Mouse (Mus musculus): ENCODE measurements at regions not wholly inside any gene's neighbourhood (a gene's known extent, or its start where the extent isn't known, plus 50 kb on each side); places are given as distances from the start of the nearest gene placed in this dataset.
A peak's percentile ranks its signal among the peaks of the same experiment; 100 is the strongest.

- Histone ChIP-seq H3K4me3 (ENCODE audit: insufficient read depth in 1 of 2, low read depth in 1 of 2, low read length in 2 of 2, poor library complexity in 1 of 2, severe bottlenecking in 1 of 2) (no peak overlapping the region), H3K27ac (ENCODE audit: insufficient read depth, low read depth, low read length, poor library complexity, severe bottlenecking) (no peak overlapping the region), H3K36me3 (ENCODE audit: control insufficient read depth, insufficient read depth, low read length, poor library complexity, severe bottlenecking) (no peaks in the 10 kb centered on the region), H3K9me3 (ENCODE audit: control insufficient read depth, insufficient read depth, low read depth, low read length) (no peaks in the 10 kb centered on the region), H3K9ac (ENCODE audit: insufficient read depth, low read depth, low read length, poor library complexity, severe bottlenecking) (no peak overlapping the region), H3K4me1 (ENCODE audit: control insufficient read depth in 2 of 2, insufficient read depth in 2 of 2, low read length in 2 of 2, poor library complexity in 1 of 2) (no peaks in the 10 kb centered on the region)
- in situ Hi-C loops (cut with MboI; ENCODE audit: low sequenced_read_pairs in 2 of 2, unreplicated experiment in 2 of 2): no loop called here
- TF ChIP-seq CHD2 (IDR thresholded peaks at IDR 0.05; ENCODE audit: low read depth, low read length): no peak
- TF ChIP-seq HCFC1 (IDR thresholded peaks at IDR 0.05; ENCODE audit: borderline replicate concordance, insufficient read depth, low read length): no peak
- TF ChIP-seq MAFK (IDR thresholded peaks at IDR 0.05; ENCODE audit: insufficient read depth, low read depth, low read length): no peak
- peak; percentile 77; the same call in 1 of the 2 replicates for TF ChIP-seq ZNF384 (IDR thresholded peaks at IDR 0.05; ENCODE audit: low read depth, low read length)
- DNase-seq (ENCODE audit: low read depth, low spot score): no peak
Observed at GRCm38 (mm10) chr2:51073040-51073594, 75.8 kb downstream of the Rnd3 start.

DNA sequence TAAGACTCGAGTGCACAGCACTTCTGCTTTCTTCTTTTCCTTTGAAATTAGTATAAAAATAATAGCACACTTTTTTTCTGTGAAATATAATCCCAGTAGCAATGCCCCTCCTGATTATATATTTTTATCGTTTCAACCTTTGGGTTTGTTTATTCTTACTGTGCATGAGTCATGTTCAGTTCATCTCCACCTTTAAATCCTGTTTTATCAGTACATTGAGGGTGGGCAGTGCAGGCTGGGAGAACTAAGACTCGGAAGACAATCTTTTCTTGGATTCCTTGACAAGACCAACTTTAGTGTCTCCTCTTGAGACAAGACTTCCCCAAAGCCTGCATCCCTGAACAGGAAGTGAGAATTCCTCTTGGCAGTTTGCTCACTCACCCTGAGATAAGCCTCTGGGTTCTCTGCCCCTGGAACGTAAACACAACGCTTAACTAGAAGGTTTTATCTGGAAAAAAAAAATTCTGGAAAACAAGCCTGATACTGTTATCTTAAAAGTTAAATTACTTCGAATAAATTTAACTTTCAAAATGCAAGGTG, 76.5 kb downstream of the Rnd3 start:
- Histone ChIP-seq H3K4me3 (ENCODE audit: insufficient read depth in 1 of 2, low read depth in 1 of 2, low read length in 2 of 2, poor library complexity in 1 of 2, severe bottlenecking in 1 of 2) (no peak overlapping the region), H3K27ac (ENCODE audit: insufficient read depth, low read depth, low read length, poor library complexity, severe bottlenecking) (no peak overlapping the region), H3K36me3 (ENCODE audit: control insufficient read depth, insufficient read depth, low read length, poor library complexity, severe bottlenecking) (no peaks in the 10 kb centered on the region), H3K9me3 (ENCODE audit: control insufficient read depth, insufficient read depth, low read depth, low read length) (no peaks in the 10 kb centered on the region), H3K9ac (ENCODE audit: insufficient read depth, low read depth, low read length, poor library complexity, severe bottlenecking) (no peak overlapping the region), H3K4me1 (ENCODE audit: control insufficient read depth in 2 of 2, insufficient read depth in 2 of 2, low read length in 2 of 2, poor library complexity in 1 of 2) (no peaks in the 10 kb centered on the region)
- DNase-seq (ENCODE audit: low read depth, low spot score): no peak
- in situ Hi-C loops (cut with MboI; ENCODE audit: low sequenced_read_pairs in 2 of 2, unreplicated experiment in 2 of 2): no loop called here
- no peak for TF ChIP-seq CHD2 (IDR thresholded peaks at IDR 0.05; ENCODE audit: low read depth, low read length)
- TF ChIP-seq HCFC1 (IDR thresholded peaks at IDR 0.05; ENCODE audit: borderline replicate concordance, insufficient read depth, low read length): no peak
- no peak for TF ChIP-seq MAFK (IDR thresholded peaks at IDR 0.05; ENCODE audit: insufficient read depth, low read depth, low read length)
- no peak for TF ChIP-seq ZNF384 (IDR thresholded peaks at IDR 0.05; ENCODE audit: low read depth, low read length)
- no peak for TF ChIP-seq ZC3H11A (IDR thresholded peaks at IDR 0.05; ENCODE audit: borderline replicate concordance, low read depth, low read length)

- in situ Hi-C loops (cut with MboI; ENCODE audit: low sequenced_read_pairs in 2 of 2, unreplicated experiment in 2 of 2): no loop called here
- no peak for TF ChIP-seq ZNF384 (IDR thresholded peaks at IDR 0.05; ENCODE audit: low read depth, low read length)
- no peak for TF ChIP-seq HCFC1 (IDR thresholded peaks at IDR 0.05; ENCODE audit: borderline replicate concordance, insufficient read depth, low read length)
- TF ChIP-seq ZC3H11A (IDR thresholded peaks at IDR 0.05; ENCODE audit: borderline replicate concordance, low read depth, low read length): no peak
- TF ChIP-seq CHD2 (IDR thresholded peaks at IDR 0.05; ENCODE audit: low read depth, low read length): no peak
- no peak for TF ChIP-seq MAFK (IDR thresholded peaks at IDR 0.05; ENCODE audit: insufficient read depth, low read depth, low read length)
- Histone ChIP-seq H3K4me1 (ENCODE audit: control insufficient read depth in 2 of 2, insufficient read depth in 2 of 2, low read length in 2 of 2, poor library complexity in 1 of 2) (0 out of 4 replicates have a peak, but pooled peaks cover 0 to 1% of the 10 kb centered on the region in 2 experiments), H3K9me3 (ENCODE audit: control insufficient read depth, insufficient read depth, low read depth, low read length) (no peaks in the 10 kb centered on the region), H3K9ac (ENCODE audit: insufficient read depth, low read depth, low read length, poor library complexity, severe bottlenecking) (no peak overlapping the region), H3K27ac (ENCODE audit: insufficient read depth, low read depth, low read length, poor library complexity, severe bottlenecking) (no peak overlapping the region), H3K36me3 (ENCODE audit: control insufficient read depth, insufficient read depth, low read length, poor library complexity, severe bottlenecking) (no peaks in the 10 kb centered on the region), H3K4me3 (ENCODE audit: insufficient read depth in 1 of 2, low read depth in 1 of 2, low read length in 2 of 2, poor library complexity in 1 of 2, severe bottlenecking in 1 of 2) (no peak overlapping the region)
- no peak for DNase-seq (ENCODE audit: low read depth, low spot score)
Observed at GRCm38 (mm10) chr2:51070902-51071301, 78.0 kb downstream of the Rnd3 start.

DNA sequence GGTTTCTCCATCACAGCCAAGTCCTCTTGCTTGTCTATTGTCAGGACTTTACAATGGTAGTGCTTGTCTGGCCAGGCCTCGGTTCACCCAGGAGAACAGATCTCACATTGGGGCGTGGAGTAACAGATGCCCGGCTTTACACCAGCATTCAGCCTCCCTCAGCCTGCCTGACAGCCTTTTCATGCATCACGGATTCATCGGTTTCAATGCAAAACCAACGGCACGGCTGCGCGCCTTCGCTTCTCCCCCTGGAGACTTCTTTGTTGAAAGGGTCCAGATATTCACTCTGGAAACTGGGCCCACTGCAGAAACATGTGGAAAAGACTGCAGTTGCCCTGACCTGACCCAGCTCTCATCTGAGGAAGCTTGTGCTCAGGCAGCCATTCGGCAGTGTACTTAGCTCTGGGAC, 82.5 kb downstream of the Rnd3 start:
- Histone ChIP-seq H3K9ac (ENCODE audit: insufficient read depth, low read depth, low read length, poor library complexity, severe bottlenecking) (no peak overlapping the region), H3K4me1 (ENCODE audit: control insufficient read depth in 2 of 2, insufficient read depth in 2 of 2, low read length in 2 of 2, poor library complexity in 1 of 2) (0 out of 4 replicates have a peak, but pooled peaks cover 0 to 1% of the 10 kb centered on the region in 2 experiments), H3K4me3 (ENCODE audit: insufficient read depth in 1 of 2, low read depth in 1 of 2, low read length in 2 of 2, poor library complexity in 1 of 2, severe bottlenecking in 1 of 2) (no peak overlapping the region), H3K27ac (ENCODE audit: insufficient read depth, low read depth, low read length, poor library complexity, severe bottlenecking) (no peak overlapping the region), H3K36me3 (ENCODE audit: control insufficient read depth, insufficient read depth, low read length, poor library complexity, severe bottlenecking) (no peaks in the 10 kb centered on the region), H3K9me3 (ENCODE audit: control insufficient read depth, insufficient read depth, low read depth, low read length) (no peaks in the 10 kb centered on the region)
- DNase-seq (ENCODE audit: low read depth, low spot score): no peak
- TF ChIP-seq ZC3H11A (IDR thresholded peaks at IDR 0.05; ENCODE audit: borderline replicate concordance, low read depth, low read length) (no peak), MAFK (IDR thresholded peaks at IDR 0.05; ENCODE audit: insufficient read depth, low read depth, low read length) (no peak), HCFC1 (IDR thresholded peaks at IDR 0.05; ENCODE audit: borderline replicate concordance, insufficient read depth, low read length) (no peak), CHD2 (IDR thresholded peaks at IDR 0.05; ENCODE audit: low read depth, low read length) (no peak), ZNF384 (IDR thresholded peaks at IDR 0.05; ENCODE audit: low read depth, low read length) (no peak)
- in situ Hi-C loops (cut with MboI; ENCODE audit: low sequenced_read_pairs in 2 of 2, unreplicated experiment in 2 of 2): no loop called here
